Mouse (Mus musculus): ENCODE data around the gene Taok1. TPM values are rescaled to one million over a fixed set of nuclear protein-coding genes. Genes with fewer than 3 reads are reported as not detected.
A peak's percentile ranks its signal among the peaks of the same experiment; 100 is the strongest.

The Taok1 gene
- polyA plus RNA-seq, 1 experiment from 2014 or later = 18.5 TPM

DNA sequence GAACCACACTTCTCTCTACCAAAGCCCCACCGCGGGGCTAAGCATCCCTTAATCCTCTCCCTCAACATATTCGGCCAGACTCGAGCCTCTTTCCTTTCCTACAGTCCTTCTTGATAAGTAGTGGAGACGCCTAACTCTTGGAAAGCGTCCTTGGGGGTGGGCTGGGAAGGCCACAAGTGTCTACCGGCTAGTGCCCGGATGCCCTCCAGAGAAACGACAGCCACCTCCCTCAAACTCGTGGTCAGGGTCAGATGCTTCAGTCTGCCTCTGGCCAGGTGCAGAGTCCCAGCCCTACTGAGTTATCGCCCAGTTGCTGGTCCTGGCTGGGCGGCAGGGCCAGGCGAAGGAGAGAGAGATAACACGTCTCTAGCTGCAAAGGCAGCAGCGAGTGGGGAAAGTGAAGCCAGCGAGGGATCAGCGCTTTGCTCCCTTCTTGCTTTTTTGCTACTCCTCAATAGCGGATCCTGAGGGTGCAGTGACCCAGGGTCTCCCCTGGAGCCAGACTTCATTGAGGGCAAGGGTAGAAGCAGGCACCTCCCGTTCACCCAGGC is 93.3 kb downstream of the Taok1 start:
- Histone ChIP-seq H3K36me3 (peaks cover 3% of the 10 kb centered on the region; the same call in 1 of the 2 replicates), H3K4me2 (replicated peaks) (peak overlapping the region; percentile 93), H3K9ac (peak overlapping the region; percentile 58), H3K27me3 (replicated peaks) (peaks cover 26% of the 10 kb centered on the region), H3K4me1 (peaks cover 36% of the 10 kb centered on the region), H3K9me3 (no peaks in the 10 kb centered on the region), H3K27ac (no peak overlapping the region), H3K4me3 (peak overlapping the region; percentile 49)
- ATAC-seq (ENCODE audit: low FRiP score, low read depth) = no peak
- 5% methylated on average over 19 of the region's 19 CpGs for WGBS

DNA sequence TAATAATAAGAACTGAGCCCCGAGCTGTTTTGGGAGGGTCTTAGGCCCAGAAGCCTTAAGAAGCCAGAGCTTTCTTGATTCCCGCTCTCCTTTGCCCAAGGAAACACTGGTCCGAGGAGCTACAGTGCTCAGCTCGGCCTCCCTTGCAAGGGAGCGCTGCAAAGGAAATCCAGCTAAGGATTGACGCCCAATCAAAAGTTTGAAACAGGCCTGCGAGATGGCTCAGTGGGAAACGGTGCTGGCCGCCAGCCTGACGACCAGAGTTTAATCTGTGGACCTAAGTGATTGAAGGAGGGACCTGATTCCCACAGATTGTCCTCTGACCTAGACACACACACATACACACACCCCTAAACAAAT is 93.8 kb downstream of the Taok1 start:
- ATAC-seq (ENCODE audit: low FRiP score, low read depth) = no peak
- peak overlapping the region; percentile 35; the same call in 1 of the 2 replicates for H3K9ac ChIP-seq

DNA sequence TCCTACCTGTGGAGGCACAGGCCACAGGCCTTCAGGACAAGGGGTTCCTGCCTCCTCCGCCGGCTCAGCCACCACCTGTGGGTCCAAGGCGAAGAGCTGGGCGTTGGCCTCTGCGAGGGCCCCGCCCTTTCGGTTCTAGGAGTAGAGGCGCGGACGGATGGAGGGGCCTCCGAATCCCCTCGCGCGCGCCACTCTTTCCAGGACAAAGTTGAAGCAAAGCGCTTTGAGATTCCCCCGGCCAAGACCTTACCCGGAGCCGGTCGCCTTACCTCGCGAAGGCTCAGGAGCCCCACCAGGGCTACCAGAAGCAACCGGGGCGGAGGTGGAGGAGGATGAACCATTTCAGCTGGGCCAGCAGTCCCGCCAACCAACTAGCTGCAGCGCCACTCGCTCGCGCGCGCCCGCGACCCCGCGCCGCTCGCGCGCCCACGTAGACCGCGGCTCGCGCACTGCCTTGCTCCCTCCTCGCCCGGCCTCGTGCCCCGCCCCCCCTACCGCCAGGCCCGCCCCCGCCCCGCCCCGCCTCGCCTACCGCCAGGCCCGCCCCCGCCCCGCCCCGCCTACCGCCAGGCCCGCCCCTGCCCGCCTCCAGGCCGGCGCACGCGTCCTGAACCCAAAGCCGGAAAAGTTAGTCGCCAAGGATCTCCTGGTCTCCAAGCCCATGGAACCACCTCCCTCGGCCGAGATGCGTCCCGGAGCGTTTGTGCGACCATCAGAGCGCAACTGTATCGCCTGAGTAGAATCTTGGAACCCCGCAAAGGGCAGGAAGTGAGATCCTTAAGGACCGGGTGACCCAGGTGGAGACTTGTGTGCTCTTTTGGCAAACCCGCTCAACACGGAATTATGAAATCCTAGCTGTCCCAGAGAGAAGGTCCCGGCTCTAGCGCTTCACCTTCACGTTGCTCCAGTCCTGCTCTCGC is 94.5 kb downstream of the Taok1 start:
- Histone ChIP-seq H3K4me2 (replicated peaks) (peak overlapping the region; percentile 93), H3K4me3 (peak overlapping the region; percentile 58), H3K27me3 (replicated peaks) (peaks cover 26% of the 10 kb centered on the region), H3K36me3 (peaks cover 3% of the 10 kb centered on the region; the same call in 1 of the 2 replicates), H3K27ac (no peak overlapping the region), H3K9ac (peak overlapping the region; percentile 61), H3K9me3 (no peaks in the 10 kb centered on the region), H3K4me1 (peaks cover 40% of the 10 kb centered on the region)
- under 1% methylated on average over 70 of the region's 84 CpGs for WGBS
- peak; percentile 65 for ATAC-seq (ENCODE audit: low FRiP score, low read depth)

More for the DNA sequence above, 93.8 kb downstream of the Taok1 start:
- H3K27me3 ChIP-seq (replicated peaks) = peaks cover 26% of the 10 kb centered on the region
- H3K4me3 ChIP-seq = peak overlapping the region; percentile 58
- WGBS = 9% methylated on average over 10 of the region's 10 CpGs
- peaks cover 36% of the 10 kb centered on the region for H3K4me1 ChIP-seq
- H3K4me2 ChIP-seq (replicated peaks) = peak overlapping the region; percentile 93
- H3K27ac ChIP-seq = no peak overlapping the region
- no peaks in the 10 kb centered on the region for H3K9me3 ChIP-seq
- peaks cover 3% of the 10 kb centered on the region; the same call in 1 of the 2 replicates for H3K36me3 ChIP-seq

DNA sequence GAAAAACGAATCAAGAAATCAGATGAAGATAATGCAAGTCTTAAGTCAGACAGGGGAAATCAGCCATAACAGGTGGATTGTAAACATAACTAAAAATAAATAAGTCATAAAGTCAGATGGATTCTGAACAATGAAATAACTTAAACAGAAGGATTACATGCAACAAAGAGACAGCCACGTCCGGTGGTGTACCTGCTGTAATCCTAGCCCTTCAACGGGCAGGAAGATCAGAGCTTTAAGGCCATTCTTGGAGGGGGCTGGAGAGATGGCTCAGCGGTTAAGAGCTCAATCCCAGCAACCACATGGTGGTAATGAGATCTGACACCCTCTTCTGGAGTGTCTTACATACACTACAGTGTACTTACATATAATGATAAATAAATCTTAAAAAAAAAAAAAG is 96.3 kb downstream of the Taok1 start:
- 89% methylated on average over 5 of the region's 5 CpGs for WGBS
- Histone ChIP-seq H3K27ac (no peak overlapping the region), H3K4me2 (replicated peaks) (no peak overlapping the region), H3K9me3 (no peaks in the 10 kb centered on the region), H3K4me1 (peaks cover 42% of the 10 kb centered on the region), H3K27me3 (replicated peaks) (peaks cover 18% of the 10 kb centered on the region), H3K36me3 (peaks cover 18% of the 10 kb centered on the region), H3K4me3 (no peak overlapping the region), H3K9ac (no peak overlapping the region)
- no peak for ATAC-seq (ENCODE audit: low FRiP score, low read depth)

DNA sequence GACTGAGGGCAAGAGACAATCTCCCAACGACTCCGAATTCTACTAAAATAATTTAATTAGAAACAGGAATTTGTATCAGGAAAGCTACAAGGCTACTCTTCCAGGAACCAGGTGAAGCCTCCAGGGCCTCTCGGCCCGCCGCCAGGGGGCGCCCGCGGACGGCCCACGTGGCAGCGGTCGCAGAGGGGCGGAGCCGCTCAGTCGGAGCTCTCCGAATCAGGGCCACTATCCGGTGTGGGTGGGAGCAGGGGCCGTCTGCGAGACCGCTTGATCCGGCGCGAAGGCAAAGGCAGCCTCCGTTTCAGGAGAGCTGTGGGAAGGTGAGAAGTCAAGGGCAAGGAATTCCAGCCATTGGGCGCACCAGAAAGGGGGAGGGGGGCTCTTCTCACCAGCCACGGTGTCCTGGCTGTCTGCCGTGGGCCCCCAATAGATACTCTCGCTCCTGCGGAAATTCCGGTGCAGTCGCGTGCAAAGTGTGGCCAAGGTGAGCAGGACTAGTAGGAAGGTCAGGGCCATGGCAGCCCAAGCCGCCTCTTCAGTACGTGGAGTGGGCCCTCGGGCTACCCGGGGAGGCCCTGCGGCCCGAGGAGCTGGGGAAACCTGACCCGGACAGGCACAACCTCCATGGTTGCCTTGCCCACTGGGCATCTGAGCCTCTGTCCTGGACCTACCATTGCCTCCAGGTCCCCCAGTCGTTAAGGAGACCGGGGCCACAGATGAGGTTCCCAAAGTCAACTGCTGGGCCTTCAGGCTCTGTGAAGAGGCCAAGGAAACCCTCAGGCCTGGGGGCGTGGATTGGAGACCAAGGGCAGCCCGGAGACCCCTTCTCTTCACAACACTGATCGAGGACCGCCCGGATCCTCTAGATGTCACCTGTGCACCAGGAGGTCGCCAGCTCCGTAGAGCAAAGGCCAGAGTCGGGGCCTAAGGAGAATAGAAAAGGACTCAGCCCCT is 99.3 kb downstream of the Taok1 start:
- no peaks in the 10 kb centered on the region for H3K27me3 ChIP-seq (replicated peaks)
- no peak overlapping the region for H3K27ac ChIP-seq
- peaks cover 14% of the 10 kb centered on the region for H3K4me1 ChIP-seq
- 19% methylated on average over 49 of the region's 49 CpGs for WGBS
- H3K9me3 ChIP-seq = no peaks in the 10 kb centered on the region
- H3K9ac ChIP-seq = peak overlapping the region; percentile 48
- peak overlapping the region; percentile 24; the same call in 1 of the 2 replicates for H3K4me3 ChIP-seq
- H3K36me3 ChIP-seq = peaks cover 48% of the 10 kb centered on the region
- peak; percentile 49; the same call in 1 of the 2 replicates for ATAC-seq (ENCODE audit: low FRiP score, low read depth)
- peak overlapping the region; percentile 62 for H3K4me2 ChIP-seq (replicated peaks)

DNA sequence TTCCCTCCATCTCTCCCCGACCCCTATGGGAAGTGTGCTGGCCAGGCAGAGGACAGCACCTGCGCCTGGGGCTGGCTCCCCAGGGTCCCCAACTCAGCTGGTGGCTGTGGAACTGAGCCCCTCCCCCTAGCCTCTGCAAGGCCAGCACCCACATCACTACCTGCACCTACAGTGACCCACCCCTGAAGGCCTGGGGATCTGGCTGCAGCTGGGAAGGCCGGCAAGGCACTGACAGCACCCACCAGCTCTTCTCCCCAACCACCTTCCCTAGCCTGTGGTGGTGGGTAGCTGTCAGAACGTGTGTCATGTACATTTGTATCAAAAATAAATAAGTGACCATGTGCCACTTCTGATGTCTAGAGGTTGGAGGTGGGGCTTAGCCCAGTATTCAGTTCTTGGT is 100.2 kb downstream of the Taok1 start:
- Histone ChIP-seq H3K36me3 (peaks cover 57% of the 10 kb centered on the region), H3K9me3 (no peaks in the 10 kb centered on the region), H3K4me1 (peaks cover 10% of the 10 kb centered on the region), H3K4me2 (replicated peaks) (no peak overlapping the region), H3K27me3 (replicated peaks) (no peaks in the 10 kb centered on the region), H3K9ac (no peak overlapping the region), H3K4me3 (no peak overlapping the region), H3K27ac (no peak overlapping the region)
- 75% methylated on average over 4 of the region's 4 CpGs for WGBS
- no peak for ATAC-seq (ENCODE audit: low FRiP score, low read depth)

- Histone ChIP-seq H3K27me3 (replicated peaks) (no peaks in the 10 kb centered on the region), H3K36me3 (peaks cover 61% of the 10 kb centered on the region), H3K4me3 (no peak overlapping the region), H3K4me1 (peaks cover 7% of the 10 kb centered on the region), H3K9ac (no peak overlapping the region), H3K4me2 (replicated peaks) (no peak overlapping the region), H3K9me3 (no peaks in the 10 kb centered on the region), H3K27ac (no peak overlapping the region)
- ATAC-seq (ENCODE audit: low FRiP score, low read depth) = no peak
- 88% methylated on average over 6 of the region's 6 CpGs for WGBS
Measured at GRCm38 (mm10) chr11:77506941-77507340, 100.7 kb downstream of the Taok1 start.

DNA sequence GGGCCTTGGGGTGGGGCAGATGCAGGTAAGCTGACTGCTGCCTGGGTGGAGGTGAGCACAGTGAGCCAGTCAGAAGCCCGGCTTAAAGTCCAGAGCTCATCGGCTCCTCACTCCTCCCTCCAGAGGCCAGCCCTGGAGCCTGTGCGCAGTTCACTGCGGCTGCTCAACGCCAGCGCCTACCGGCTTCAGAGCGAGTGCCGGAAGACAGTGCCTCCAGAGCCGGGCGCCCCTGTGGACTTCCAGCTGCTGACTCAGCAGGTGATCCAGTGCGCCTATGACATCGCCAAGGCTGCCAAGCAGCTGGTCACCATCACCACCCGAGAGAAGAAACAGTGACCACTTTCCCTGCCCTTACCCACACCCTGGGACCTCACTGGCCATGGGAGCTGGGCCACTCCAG is 101.3 kb downstream of the Taok1 start:
- no peak overlapping the region for H3K27ac ChIP-seq
- no peak overlapping the region for H3K9ac ChIP-seq
- WGBS = 87% methylated on average over 14 of the region's 14 CpGs
- ATAC-seq (ENCODE audit: low FRiP score, low read depth) = no peak
- H3K4me2 ChIP-seq (replicated peaks) = no peak overlapping the region
- no peaks in the 10 kb centered on the region for H3K9me3 ChIP-seq
- peaks cover 66% of the 10 kb centered on the region for H3K36me3 ChIP-seq
- H3K4me1 ChIP-seq = peaks cover 7% of the 10 kb centered on the region
- H3K4me3 ChIP-seq = no peak overlapping the region
- no peaks in the 10 kb centered on the region for H3K27me3 ChIP-seq (replicated peaks)

DNA sequence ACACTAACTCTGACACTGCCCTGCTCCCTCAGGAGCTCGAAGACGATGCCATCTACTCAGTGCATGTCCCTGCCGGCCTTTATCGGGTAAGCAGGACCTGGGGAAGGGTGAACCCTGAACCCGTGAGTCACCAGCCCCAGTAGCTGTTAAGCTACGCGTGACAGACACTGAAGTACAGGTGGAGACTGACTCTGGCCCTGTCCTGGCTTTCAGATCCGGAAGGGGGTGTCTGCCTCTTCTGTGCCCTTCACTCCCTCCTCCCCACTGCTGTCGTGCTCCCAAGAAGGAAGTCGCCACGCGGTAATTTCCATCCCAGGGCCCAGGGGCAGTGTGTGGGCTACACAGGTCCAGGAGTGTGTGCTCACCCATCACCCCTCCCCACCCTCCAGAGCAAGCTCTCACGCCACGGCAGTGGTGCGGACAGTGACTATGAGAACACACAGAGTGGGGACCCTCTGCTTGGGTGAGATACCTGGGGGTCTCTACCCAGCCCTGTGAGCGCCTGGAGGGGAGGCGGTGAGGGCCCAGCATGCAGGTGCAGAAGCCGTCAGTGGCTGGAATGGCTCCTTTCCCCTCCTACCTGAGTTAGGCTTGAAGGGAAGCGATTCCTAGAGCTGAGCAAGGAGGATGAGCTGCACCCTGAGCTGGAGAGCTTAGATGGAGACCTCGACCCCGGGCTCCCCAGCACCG is 102.2 kb downstream of the Taok1 start:
- Histone ChIP-seq H3K4me2 (replicated peaks) (no peak overlapping the region), H3K27me3 (replicated peaks) (no peaks in the 10 kb centered on the region), H3K9me3 (no peaks in the 10 kb centered on the region), H3K4me3 (no peak overlapping the region), H3K36me3 (peaks cover 75% of the 10 kb centered on the region), H3K27ac (no peak overlapping the region), H3K4me1 (peaks cover 15% of the 10 kb centered on the region), H3K9ac (no peak overlapping the region)
- ATAC-seq (ENCODE audit: low FRiP score, low read depth) = no peak
- WGBS = 92% methylated on average over 22 of the region's 22 CpGs

- H3K4me2 ChIP-seq (replicated peaks) = no peak overlapping the region
- no peak overlapping the region for H3K27ac ChIP-seq
- no peak overlapping the region for H3K4me3 ChIP-seq
- H3K27me3 ChIP-seq (replicated peaks) = no peaks in the 10 kb centered on the region
- no peaks in the 10 kb centered on the region for H3K9me3 ChIP-seq
- ATAC-seq (ENCODE audit: low FRiP score, low read depth) = no peak
- H3K9ac ChIP-seq = no peak overlapping the region
- peaks cover 82% of the 10 kb centered on the region for H3K36me3 ChIP-seq
- 94% methylated on average over 19 of the region's 19 CpGs for WGBS
- H3K4me1 ChIP-seq = peaks cover 18% of the 10 kb centered on the region
Measured at GRCm38 (mm10) chr11:77504377-77504776, 103.2 kb downstream of the Taok1 start.

GRCm38 (mm10) chr11:77503511-77503910 is 104.1 kb downstream of the Taok1 start:
- Histone ChIP-seq H3K4me1 (peaks cover 17% of the 10 kb centered on the region), H3K27me3 (replicated peaks) (no peaks in the 10 kb centered on the region), H3K9ac (no peak overlapping the region), H3K9me3 (no peaks in the 10 kb centered on the region), H3K27ac (no peak overlapping the region), H3K4me2 (replicated peaks) (no peak overlapping the region), H3K36me3 (peaks cover 89% of the 10 kb centered on the region), H3K4me3 (no peak overlapping the region)
- 68% methylated on average over 3 of the region's 3 CpGs for WGBS
- no peak for ATAC-seq (ENCODE audit: low FRiP score, low read depth)
